Mouse (Mus musculus) forebrain, embryonic 10.5 days (tissue): ENCODE measurements at regions not wholly inside any gene's neighbourhood (a gene's known extent, or its start where the extent isn't known, plus 50 kb on each side); places are given as distances from the start of the nearest gene placed in this dataset.

Experiments used
- DNase-seq: peaks from one replicate; pipeline ENCODE4 v3.0.0-alpha.2; 2017; ENCODE audit warnings: low spot score; ENCODE audit errors: extremely low spot score
- H3K27ac ChIP-seq: fragments of 300-500 bp; sonication (generic); 2 replicates; pipeline ENCODE4 v1.5.1; 2016; ENCODE audit warnings: mild to moderate bottlenecking
- H3K27me3 ChIP-seq: fragments of 300-500 bp; sonication (generic); 2 replicates; pipeline ENCODE4 v1.6.1; 2016; ENCODE audit warnings: mild to moderate bottlenecking; ENCODE audit not compliant: poor library complexity, severe bottlenecking
- H3K36me3 ChIP-seq: fragments of 300-500 bp; sonication (generic); replicated peaks from 2 replicates; pipeline ENCODE4 v1.6.1; 2016; ENCODE audit warnings: mild to moderate bottlenecking, moderate library complexity
- H3K4me1 ChIP-seq: fragments of 300-500 bp; sonication (generic); 2 replicates; pipeline ENCODE4 v1.6.1; 2016
- H3K4me3 ChIP-seq: fragments of 300-500 bp; sonication (generic); 2 replicates; pipeline ENCODE4 v1.5.1; 2016; ENCODE audit warnings: mild to moderate bottlenecking, moderate library complexity
- H3K9me3 ChIP-seq: fragments of 300-500 bp; sonication (generic); 2 replicates; pipeline ENCODE4 v1.6.1; 2016; ENCODE audit warnings: mild to moderate bottlenecking, moderate library complexity
- WGBS: fragments of 180-500 bp; shearing (Covaris S2); methylation state at CpG from one replicate; pipeline ENCODE4 v1.1.7; 2016; 5-methylcytosine and 5-hydroxymethylcytosine counted together

GRCm38 (mm10) chr10:92248648-92249047 lies 473.6 kb downstream of the Nedd1 start:
- Histone ChIP-seq H3K4me3 (no peak overlapping the region), H3K27ac (peak overlapping the region; percentile 84), H3K9me3 (no peaks in the 10 kb centered on the region), H3K36me3 (no peaks in the 10 kb centered on the region), H3K27me3 (peaks cover 5% of the 10 kb centered on the region; the same call in 1 of the 2 replicates), H3K4me1 (peaks cover 47% of the 10 kb centered on the region)
- DNase-seq: no peak
- whole genome bisulfite sequencing: 6% methylated on average over 3 of the region's 3 CpGs

DNA sequence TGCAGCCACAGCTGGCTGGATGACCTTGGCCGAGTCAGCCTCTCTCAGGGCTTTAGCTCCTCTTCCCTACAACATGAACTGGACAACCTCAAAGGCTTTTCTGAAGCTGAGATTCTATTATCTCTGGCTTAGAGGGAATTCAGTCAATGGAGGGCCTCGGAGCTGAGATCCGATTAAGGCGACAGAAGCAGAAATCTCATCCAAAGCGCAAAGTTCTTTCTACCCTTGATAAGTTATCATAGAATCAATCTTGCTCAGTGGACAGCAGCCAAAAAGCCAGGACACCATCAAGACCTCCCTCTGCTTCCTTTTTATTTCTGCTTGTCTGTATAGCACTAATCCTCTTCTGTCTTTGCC lies 474.8 kb downstream of the Nedd1 start:
- Histone ChIP-seq H3K4me3 (peak overlapping the region; percentile 13; the same call in 1 of the 2 replicates), H3K36me3 (no peaks in the 10 kb centered on the region), H3K4me1 (peaks cover 59% of the 10 kb centered on the region), H3K27ac (peak overlapping the region; percentile 84), H3K9me3 (no peaks in the 10 kb centered on the region), H3K27me3 (peaks cover 5% of the 10 kb centered on the region; the same call in 1 of the 2 replicates)
- WGBS: 18% methylated on average over 5 of the region's 5 CpGs
- no peak for DNase-seq

- Histone ChIP-seq H3K4me3 (peak overlapping the region; percentile 13; the same call in 1 of the 2 replicates), H3K9me3 (no peaks in the 10 kb centered on the region), H3K36me3 (no peaks in the 10 kb centered on the region), H3K27me3 (peaks cover 5% of the 10 kb centered on the region; the same call in 1 of the 2 replicates), H3K27ac (peak overlapping the region; percentile 84), H3K4me1 (peaks cover 60% of the 10 kb centered on the region)
- 12% methylated on average over 7 of the region's 7 CpGs for WGBS
- DNase-seq: peak; percentile 34
These were observed 475.3 kb downstream of the Nedd1 start for GRCm38 (mm10) chr10:92246785-92247448.

GRCm38 (mm10) chr10:92242714-92243440 lies 479.3 kb downstream of the Nedd1 start:
- no peaks in the 10 kb centered on the region for H3K27me3 ChIP-seq
- peak overlapping the region; percentile 72 for H3K27ac ChIP-seq
- no peaks in the 10 kb centered on the region for H3K9me3 ChIP-seq
- 37% methylated on average over 11 of the region's 11 CpGs for WGBS
- no peaks in the 10 kb centered on the region for H3K36me3 ChIP-seq
- peaks cover 57% of the 10 kb centered on the region for H3K4me1 ChIP-seq
- H3K4me3 ChIP-seq: no peak overlapping the region
- peak; percentile 47 for DNase-seq

GRCm38 (mm10) chr10:92237881-92238280 lies 484.3 kb downstream of the Nedd1 start:
- no peak for DNase-seq
- peak overlapping the region; percentile 62; the same call in 1 of the 2 replicates for H3K27ac ChIP-seq
- no peak overlapping the region for H3K4me3 ChIP-seq
- 47% methylated on average over 5 of the region's 5 CpGs for WGBS
- H3K27me3 ChIP-seq: no peaks in the 10 kb centered on the region
- no peaks in the 10 kb centered on the region for H3K9me3 ChIP-seq
- no peaks in the 10 kb centered on the region for H3K36me3 ChIP-seq
- H3K4me1 ChIP-seq: peaks cover 30% of the 10 kb centered on the region

- 0 out of 2 replicates have a peak, but pooled peaks cover 4% of the 10 kb centered on the region for H3K4me1 ChIP-seq
- no peaks in the 10 kb centered on the region for H3K36me3 ChIP-seq
- DNase-seq: no peak
- no peaks in the 10 kb centered on the region for H3K9me3 ChIP-seq
- no peaks in the 10 kb centered on the region for H3K27me3 ChIP-seq
- 77% methylated on average over 2 of the region's 2 CpGs for WGBS
- H3K27ac ChIP-seq: peak overlapping the region; percentile 4; the same call in 1 of the 2 replicates
- no peak overlapping the region for H3K4me3 ChIP-seq
These were observed 490.1 kb downstream of the Nedd1 start for GRCm38 (mm10) chr10:92232081-92232480.

DNA sequence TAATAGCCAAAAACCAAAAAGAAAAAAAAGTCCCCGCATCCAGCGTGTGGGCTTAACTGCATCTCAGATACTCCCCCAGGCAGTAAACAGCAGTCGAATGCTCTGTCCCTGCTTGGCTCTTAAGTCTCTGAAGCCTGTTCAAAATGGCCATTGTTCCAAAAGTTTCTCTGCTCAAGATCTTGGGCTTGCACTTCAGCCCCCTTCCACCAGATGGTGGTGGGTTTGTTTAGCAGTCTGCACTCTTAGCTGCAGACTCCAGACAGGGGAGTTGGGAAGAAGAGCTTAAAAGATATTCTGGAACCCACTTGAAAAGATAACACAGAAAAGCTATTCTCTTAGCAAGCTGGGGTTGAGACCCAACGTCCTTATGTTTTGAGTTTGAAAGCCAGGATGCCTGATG lies 496.4 kb downstream of the Nedd1 start:
- H3K9me3 ChIP-seq: no peaks in the 10 kb centered on the region; the same call in 1 of the 2 replicates
- H3K27me3 ChIP-seq: no peaks in the 10 kb centered on the region
- no peak overlapping the region for H3K4me3 ChIP-seq
- no peak for DNase-seq
- H3K27ac ChIP-seq: peak overlapping the region; percentile 31; the same call in 1 of the 2 replicates
- no peaks in the 10 kb centered on the region for H3K36me3 ChIP-seq
- 74% methylated on average over 4 of the region's 4 CpGs for WGBS
- no peaks in the 10 kb centered on the region for H3K4me1 ChIP-seq

- no peak overlapping the region for H3K4me3 ChIP-seq
- 89% methylated on average over 7 of the region's 7 CpGs for WGBS
These were observed 497.1 kb downstream of the Nedd1 start for GRCm38 (mm10) chr10:92225071-92225470.

GRCm38 (mm10) chr10:92219310-92219709 lies 502.9 kb downstream of the Nedd1 start:
- 0 out of 2 replicates have a peak, but pooled peaks cover 2% of the 10 kb centered on the region for H3K4me1 ChIP-seq
- H3K27ac ChIP-seq: no peak overlapping the region
- no peaks in the 10 kb centered on the region; the same call in 1 of the 2 replicates for H3K9me3 ChIP-seq
- no peaks in the 10 kb centered on the region for H3K27me3 ChIP-seq
- H3K36me3 ChIP-seq: no peaks in the 10 kb centered on the region
- no peak overlapping the region for H3K4me3 ChIP-seq
- no peak for DNase-seq
- WGBS: 88% methylated on average over 3 of the region's 3 CpGs

More at GRCm38 (mm10) chr10:92225071-92225470, 497.1 kb downstream of the Nedd1 start:
- Histone ChIP-seq H3K27ac (peak overlapping the region; percentile 31; the same call in 1 of the 2 replicates), H3K36me3 (no peaks in the 10 kb centered on the region), H3K9me3 (no peaks in the 10 kb centered on the region; the same call in 1 of the 2 replicates), H3K4me1 (no peaks in the 10 kb centered on the region), H3K27me3 (no peaks in the 10 kb centered on the region)
- DNase-seq: no peak

- no peaks in the 10 kb centered on the region for H3K36me3 ChIP-seq
- no peak overlapping the region for H3K4me3 ChIP-seq
- H3K9me3 ChIP-seq: no peaks in the 10 kb centered on the region
- H3K27ac ChIP-seq: no peak overlapping the region
- no peak for DNase-seq
- 80% methylated on average over 8 of the region's 8 CpGs for WGBS
- H3K4me1 ChIP-seq: peaks cover 26% of the 10 kb centered on the region
- peaks cover 17% of the 10 kb centered on the region for H3K27me3 ChIP-seq
These were observed 551.4 kb downstream of the Nedd1 start for GRCm38 (mm10) chr10:92170856-92171255.

DNA sequence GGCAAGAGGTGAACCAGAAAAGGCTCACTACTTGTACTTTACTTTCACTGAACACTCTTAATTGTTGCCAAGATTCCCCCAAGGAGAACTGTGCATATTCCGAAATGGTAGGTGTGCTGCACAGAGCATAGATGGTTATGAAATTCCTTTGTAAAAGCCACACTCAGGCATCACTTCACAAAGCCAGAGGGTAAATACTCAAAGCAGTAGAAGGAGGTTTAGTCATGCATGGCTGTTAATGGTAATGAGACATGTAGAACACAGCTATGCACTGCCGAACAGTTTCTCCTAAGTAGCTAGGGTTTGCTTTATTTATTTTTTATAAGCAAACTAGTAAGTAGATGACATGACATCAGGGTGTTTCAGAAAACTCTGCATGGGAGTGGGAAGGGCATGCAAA lies 556.2 kb downstream of the Nedd1 start:
- Histone ChIP-seq H3K27me3 (peaks cover 38% of the 10 kb centered on the region), H3K4me3 (peak overlapping the region; percentile 63; the same call in 1 of the 2 replicates), H3K27ac (peak overlapping the region; percentile 94), H3K36me3 (no peaks in the 10 kb centered on the region; the same call in 1 of the 2 replicates), H3K9me3 (no peaks in the 10 kb centered on the region), H3K4me1 (peaks cover 60% of the 10 kb centered on the region)
- 49% methylated on average over 2 of the region's 2 CpGs for WGBS
- no peak for DNase-seq

- no peaks in the 10 kb centered on the region; the same call in 1 of the 2 replicates for H3K36me3 ChIP-seq
- peak overlapping the region; percentile 63 for H3K4me3 ChIP-seq
- peak overlapping the region; percentile 94 for H3K27ac ChIP-seq
- H3K27me3 ChIP-seq: peaks cover 38% of the 10 kb centered on the region
- peaks cover 64% of the 10 kb centered on the region for H3K4me1 ChIP-seq
- no peaks in the 10 kb centered on the region for H3K9me3 ChIP-seq
- WGBS: 8% methylated on average over 5 of the region's 5 CpGs
- peak; percentile 35 for DNase-seq
These were observed 557.2 kb downstream of the Nedd1 start for GRCm38 (mm10) chr10:92164991-92165390.

DNA sequence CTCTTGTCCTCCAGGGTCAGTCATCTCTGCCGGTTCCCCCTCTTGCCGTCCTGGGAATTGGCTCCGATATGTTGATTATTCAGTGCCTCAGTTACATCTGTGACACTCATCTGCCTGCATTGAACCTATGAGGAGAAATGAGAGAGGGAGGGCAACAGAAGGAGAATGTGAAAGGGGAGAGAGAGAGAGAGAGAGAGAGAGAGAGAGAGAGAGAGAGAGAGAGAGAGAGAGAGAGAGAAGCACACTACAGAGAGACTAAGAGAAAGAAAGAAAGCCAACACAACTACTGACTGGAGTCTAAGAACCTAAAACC lies 557.6 kb downstream of the Nedd1 start:
- Histone ChIP-seq H3K36me3 (no peaks in the 10 kb centered on the region; the same call in 1 of the 2 replicates), H3K4me1 (peaks cover 68% of the 10 kb centered on the region), H3K9me3 (no peaks in the 10 kb centered on the region), H3K27ac (peak overlapping the region; percentile 94), H3K27me3 (peaks cover 38% of the 10 kb centered on the region), H3K4me3 (peak overlapping the region; percentile 63)
- no peak for DNase-seq
- WGBS: 18% methylated on average over 3 of the region's 3 CpGs
